Mouse (Mus musculus) brain, adult 2 months (tissue): ENCODE measurements around the gene Ubqlnl.

Experiments
- DNase-seq: peaks from one replicate; pipeline ENCODE4 v3.0.0; 2011; ENCODE audit warnings: low read depth, low spot score

Gene Ubqlnl

DNA sequence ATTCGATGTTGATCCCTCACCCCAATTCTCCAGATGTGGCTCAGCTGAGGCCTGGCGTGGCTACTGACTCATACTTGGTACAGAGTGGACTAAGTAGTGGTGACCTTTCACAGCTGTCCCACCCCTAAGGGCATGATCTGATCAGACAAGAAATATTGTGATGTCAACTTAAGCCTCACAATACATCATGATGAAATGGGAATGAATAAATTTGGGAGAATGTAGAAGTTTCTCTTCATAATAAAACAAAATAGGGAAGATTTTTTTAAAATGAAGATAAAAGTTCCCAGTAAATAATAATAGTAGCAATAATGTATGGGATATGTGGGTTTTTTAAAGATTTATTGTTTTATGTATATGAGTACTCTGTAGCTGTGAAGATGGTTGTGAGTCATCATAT is at the start of gene Ubqlnl:
Ubqlnl (minus strand) TSS at position 101 of the 400 bp plus-strand sequence.
- DNase-seq = no peak

DNA sequence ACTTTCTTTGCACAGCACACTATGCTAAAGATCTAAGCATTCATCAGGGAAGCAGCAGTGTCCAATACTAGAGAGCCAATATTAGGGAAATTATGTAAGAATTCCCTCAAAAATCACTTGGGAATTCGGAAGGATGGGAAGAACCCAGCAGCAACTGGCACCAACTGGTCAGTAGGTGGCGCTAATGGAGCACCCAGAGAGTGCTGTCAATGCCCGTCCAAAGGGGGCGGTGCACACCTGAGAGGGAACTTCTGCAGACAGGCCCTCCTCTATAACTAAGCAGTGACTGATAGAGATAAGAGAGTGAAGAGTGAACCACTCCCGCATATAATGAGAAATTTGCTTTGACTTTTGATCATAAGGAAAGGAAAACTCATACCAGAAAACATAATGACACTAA is 49.5 kb upstream of the Ubqlnl start:
- DNase-seq = peak; percentile 54

DNA sequence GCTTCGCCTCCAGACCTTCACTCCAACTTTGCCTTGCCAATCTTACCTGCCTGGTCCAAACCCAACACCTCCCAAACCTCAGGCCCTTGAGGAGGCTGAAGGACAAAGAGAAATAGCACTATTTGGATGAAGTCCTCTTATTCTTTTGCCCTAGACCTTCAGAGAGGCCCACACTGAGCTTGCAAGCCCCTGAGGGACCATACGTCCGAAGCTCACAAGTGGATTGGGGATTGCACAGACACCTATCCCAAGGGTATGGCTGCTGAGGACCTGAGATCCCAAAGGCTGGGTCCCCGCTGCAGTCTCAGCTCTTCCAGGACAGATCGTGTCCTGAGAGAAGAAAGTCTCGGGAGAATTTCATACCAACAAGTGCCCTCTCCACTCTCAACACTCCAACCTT is 45.5 kb upstream of the Ubqlnl start, which contains the start of gene Olfr649:
Olfr649 (minus strand) TSS at position 101 of the 400 bp plus-strand sequence.
- DNase-seq = no peak

DNA sequence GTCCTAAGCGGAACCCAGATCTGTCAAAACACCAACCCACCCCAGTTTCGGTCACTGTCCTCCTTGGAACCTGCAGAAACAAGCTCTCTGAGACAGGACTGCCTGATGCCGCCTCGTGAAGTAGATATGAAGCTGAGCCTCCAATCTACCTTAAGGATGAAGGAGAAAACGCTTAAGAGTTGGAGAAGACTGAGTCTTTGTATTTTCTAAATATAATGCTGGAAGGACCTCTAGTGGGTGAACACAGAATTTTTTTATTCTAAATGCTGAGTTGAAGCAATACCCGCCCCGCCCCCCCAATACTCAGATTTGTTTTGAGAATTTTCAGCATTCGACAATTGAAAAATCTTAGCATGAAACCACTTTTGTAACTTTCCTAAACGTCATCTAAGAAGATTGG is 40.9 kb upstream of the Ubqlnl start:
- no peak for DNase-seq

DNA sequence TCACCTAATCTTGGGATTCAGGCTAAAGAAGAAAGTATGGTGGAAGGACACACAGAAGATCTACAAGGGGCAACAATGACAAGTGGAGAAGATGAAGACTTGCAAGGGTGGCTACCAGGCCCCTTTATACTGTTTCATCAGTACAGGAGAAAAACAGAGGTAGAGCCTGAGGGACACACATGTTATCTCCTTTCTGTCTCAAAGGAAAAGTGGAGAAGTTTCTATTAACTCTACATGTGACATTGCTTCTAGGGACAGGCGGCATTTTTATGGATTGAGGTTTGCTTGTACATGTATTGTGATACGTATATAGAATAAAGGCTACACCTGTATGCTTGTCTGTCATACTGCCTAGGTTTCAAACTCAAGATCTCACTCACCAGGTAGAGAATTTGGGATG is 32.9 kb upstream of the Ubqlnl start, which contains the start of gene Olfr648:
Olfr648 (minus strand) TSS at position 101 of the 400 bp plus-strand sequence.
- DNase-seq = no peak

DNA sequence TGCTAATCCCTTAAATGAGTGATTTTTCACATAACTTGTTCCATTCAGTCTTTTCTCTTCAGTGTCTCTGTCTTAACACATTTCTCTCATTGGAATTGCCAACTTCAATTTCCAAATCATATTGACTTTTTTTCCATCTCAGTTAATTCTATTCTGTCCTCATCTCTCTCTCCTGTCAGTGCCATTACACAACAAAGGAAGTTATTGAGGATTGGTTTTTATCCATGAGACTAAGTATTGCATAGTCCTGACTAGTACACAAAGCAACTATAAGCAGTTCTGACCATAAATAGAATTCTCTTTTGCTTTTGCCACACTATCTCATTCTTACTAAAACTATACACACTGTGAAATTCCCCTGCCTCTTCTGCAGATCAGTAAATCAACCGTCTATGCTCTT is 28.7 kb upstream of the Ubqlnl start:
- no peak for DNase-seq

DNA sequence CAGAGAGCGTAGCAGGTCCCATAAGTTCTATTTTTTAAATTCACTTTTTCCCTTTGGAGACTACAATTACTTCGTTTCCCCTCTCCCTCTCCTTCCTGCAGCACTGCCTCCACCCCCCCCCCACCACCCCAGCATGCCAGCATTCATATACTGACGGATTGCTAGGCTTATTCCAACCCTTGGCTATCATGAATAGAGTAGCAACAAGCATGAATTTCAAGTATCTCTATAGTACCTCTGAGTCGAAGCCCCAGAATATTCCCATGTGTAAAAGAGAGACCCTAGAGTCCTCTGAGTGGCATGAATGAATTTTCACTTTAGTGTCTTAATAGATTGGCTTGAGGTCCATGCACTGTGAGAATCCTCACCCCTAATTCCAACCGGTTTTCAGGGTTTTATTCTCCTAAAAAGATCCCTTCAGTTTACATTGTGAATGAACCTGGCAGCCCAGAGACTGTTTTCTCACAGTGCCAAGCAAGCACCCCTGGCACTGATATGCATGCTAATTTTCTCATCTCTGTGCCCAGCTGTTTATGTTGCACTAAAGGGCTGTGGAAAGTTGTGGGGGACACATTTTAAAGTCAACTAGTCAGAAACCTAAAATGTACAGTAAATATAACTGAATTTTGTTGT is 28.2 kb upstream of the Ubqlnl start:
- DNase-seq = no peak

DNA sequence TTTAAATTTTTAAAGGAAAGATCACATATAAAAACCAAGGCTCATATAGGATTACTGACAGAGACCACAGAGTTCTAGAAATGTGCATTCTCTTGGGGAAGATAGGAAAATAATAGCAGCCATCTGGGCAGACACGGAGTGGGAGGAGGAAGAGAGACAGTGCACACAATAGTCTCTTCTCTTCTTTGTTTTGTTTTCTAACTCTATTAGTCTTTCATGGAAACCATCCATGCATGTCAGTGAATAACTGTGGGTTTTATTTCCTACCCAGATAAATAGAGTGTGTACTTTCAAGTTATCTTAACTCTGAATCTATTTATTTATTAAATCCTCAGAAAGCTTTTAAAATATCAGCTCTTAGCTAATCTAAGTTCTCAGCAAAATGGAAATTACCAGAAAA is 24.7 kb upstream of the Ubqlnl start:
- no peak for DNase-seq

DNA sequence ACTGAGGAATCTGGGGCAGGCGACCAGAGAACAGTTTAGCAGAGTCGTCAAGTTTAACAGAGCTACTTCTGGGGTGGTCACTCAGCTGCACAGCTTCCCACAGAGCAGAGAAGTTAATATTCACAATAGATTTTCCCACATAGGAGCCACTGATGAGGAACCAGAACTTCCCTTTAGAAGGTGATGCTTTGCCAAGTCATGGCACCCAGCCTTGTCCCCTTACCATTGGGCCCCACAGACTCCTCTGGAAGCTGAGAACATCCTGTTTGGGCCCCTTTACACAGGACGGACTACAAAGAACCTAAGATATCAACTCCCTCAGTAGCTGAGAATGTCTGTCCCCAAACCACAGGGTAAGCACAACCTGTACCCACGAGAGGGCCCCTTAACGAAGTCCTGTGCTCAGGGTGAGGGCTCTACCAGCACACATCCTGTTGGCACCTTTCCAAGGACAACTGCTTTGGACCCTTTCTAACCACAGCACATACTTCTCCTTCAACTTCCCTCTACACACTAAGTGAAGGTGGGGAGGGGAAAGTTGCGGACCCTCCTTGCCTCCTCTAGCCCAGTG is 19.4 kb upstream of the Ubqlnl start:
- peak; percentile 15 for DNase-seq

DNA sequence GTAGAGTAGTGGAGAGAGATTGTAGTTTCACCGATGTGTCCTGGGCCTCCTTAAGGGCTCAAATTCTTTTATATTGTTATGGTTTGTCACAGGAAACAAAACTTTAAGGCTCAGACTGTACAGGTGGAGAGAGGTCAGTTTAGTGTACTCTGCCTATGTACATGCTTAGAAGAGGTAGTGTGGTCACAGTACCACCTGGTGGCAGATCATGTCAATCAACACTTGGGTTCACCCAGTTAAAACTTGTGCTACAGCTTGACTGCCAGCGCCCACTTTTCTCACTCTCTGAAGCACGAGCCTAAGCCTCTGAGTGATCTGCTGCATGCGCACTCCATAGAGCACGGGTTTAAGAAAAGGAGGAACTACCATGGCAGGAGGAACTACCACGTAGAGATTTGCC is 16.7 kb upstream of the Ubqlnl start:
- no peak for DNase-seq

DNA sequence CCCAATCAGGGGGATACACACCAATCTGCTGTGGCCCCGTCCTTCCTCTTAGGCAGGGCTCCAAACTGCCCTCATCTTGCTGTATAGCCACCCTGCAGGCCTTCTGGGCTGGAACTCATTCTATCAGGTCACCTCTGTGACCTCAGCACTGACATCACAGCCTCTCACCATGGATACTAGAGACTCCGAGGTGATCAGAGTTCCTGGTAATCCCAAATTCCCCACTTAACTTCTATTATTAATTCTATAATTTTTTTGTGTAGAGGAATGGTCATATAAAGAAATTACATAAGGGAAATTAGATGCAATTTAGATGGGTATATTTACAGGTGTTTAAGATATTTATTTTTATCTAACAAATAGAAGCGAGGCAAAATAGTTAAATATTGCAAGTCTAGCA is 7.2 kb downstream of the Ubqlnl start, which contains the start of gene Ubqln3:
Ubqln3 (minus strand) TSS at position 101 of the 400 bp plus-strand sequence.
- no peak for DNase-seq

DNA sequence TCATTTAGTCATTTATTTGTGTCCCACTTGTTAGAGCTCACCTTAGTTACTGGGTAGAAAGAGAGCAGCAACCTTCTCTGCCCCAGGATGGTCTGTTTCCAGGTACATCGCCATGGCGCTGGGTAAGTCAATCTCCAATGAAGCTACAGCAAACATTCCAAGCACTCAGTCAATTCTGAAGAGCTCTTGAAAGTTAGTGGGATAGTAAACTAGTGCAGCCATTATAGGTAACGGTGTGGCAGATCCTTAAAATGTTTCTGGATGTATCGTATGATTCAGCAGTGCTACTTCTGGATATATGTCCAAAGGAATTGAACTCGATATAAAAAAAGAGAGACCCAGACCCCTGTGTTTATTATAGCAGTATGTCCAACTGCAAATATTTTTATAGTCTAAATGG is 13.1 kb downstream of the Ubqlnl start, which contains the start of gene Olfr643:
Olfr643 (minus strand) TSS at position 101 of the 400 bp plus-strand sequence.
- DNase-seq = no peak

DNA sequence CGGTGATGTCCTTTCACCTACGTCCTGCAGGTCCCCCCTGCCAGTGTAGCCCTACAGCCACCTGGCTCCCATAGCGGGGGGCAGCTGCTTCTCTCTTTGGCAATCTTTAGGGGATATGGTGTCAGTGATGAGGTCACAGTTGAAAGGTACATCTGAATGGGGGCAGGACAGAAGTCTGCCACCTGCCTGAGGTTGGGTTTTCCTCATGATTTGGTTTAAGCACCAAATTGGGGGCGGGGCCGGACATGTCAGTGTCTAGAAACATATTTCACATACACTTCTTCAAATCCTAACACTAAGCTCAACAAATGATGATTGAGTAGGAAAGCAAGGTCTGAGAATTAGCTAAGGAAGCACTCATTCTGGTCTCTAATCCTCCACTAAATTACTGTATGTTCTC is 20.6 kb downstream of the Ubqlnl start, which contains the start of gene Ubqln5:
Ubqln5 (minus strand) TSS at position 101 of the 400 bp plus-strand sequence.
- DNase-seq = no peak

DNA sequence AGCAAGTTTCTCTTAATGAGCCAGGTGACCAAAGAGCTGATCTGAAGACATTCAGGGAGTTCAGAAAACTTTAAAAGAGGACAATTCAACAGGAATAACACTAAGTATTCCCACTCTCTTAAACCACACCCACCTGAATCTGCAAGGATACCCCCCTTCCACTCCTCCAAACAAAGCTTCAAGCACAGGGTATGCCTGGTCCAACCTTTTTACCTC is 45.7 kb downstream of the Ubqlnl start, which contains the start of gene Olfr646:
Olfr646 (plus strand) TSS at position 117 of the 216 bp plus-strand sequence.
- DNase-seq = no peak

DNA sequence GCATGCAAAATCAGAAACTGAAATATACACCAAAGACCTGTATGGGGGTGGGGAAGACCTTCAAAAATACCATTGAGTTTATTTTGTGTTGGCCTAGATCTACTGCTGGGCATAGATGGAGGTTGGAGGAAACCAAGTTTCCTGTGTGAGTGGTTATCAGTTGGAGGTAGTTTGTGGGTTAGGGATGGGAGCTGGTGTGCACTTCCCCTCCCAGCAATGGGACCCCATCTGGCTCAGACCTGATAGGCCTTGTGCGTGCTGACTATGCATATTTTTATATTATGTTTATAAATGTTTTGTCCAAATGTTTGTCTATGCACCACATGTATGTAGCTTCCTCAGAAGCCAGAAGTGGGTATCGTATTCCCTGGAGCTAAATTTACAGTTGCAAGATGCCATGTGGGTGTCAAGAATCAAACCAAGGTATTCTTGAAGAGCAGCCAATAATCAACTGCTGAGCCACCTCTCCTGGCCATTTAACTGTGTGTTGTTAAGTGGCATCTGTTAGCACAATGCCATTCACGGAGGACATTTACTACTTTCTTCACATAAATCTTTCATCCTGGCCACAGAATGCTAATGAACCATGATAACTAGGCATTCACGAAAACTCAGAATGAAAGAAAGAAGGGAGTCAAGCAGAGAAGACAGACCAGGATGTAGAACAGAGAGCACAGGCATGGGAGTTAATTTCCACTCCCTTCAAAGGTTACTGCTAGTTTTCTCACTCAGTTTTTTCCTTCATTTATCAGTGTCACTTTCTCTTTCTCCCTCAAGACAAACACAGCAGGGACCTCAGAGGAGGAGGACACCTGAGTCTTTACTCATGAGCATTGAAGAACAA is 46.2 kb downstream of the Ubqlnl start:
- no peak for DNase-seq
